Mouse (Mus musculus): ENCODE measurements around the gene Krtap29-1.

DNA sequence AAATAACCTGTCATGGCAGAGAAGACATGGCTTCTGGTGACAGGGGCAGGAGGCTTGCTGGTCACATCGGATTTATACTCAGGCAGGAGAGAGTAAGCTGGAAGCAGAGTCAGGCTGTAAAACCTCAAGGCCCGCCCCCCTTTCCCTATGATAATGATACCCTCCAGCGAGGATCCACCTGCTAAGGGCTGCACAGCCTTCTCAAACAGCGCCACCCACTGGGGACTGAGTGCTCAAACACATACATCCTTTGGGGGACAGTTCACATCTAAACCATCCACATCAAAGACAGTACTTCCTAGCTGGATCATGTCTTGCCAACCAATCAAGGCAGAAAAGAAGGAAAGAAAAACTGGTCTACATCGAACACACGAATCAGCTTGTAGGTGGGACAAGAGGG lies 14.6 kb downstream of the Krtap29-1 start:
- no peak for TF ChIP-seq GATA1 (IDR thresholded peaks at IDR 0.05; ENCODE audit: borderline replicate concordance, low read length)
- TF ChIP-seq FLI1 (IDR thresholded peaks at IDR 0.05; ENCODE audit: low read length) = no peak

All from megakaryocyte, embryonic 14.5 days (primary cell).